Mouse (Mus musculus) liver, embryonic 14.5 days (tissue): ENCODE measurements around the gene A930033H14Rik.

Experiments used
- CTCF ChIP-seq: IDR thresholded peaks from 2 replicates; pipeline ENCODE4 v1.5.1; 2016; ENCODE audit warnings: antibody characterized with exemption, low read depth, control low read depth
- EP300 ChIP-seq: IDR thresholded peaks from 2 replicates; pipeline ENCODE4 v1.6.1; 2016; ENCODE audit warnings: antibody characterized with exemption, low read depth

- TF ChIP-seq CTCF (no peak), EP300 (no peak)
Observed at GRCm38 (mm10) chr10:69258588-69258987, 45.7 kb upstream of the A930033H14Rik start.
